Mouse (Mus musculus): ENCODE data around the gene Zfp800. TPM values are rescaled to one million over a fixed set of nuclear protein-coding genes. Genes with fewer than 3 reads are reported as not detected.
A peak's percentile ranks its signal among the peaks of the same experiment; 100 is the strongest.

Zfp800 gene
- 22.1 and 24.9 TPM in 2 replicates for total RNA-seq (2014; rRNA removed)
- polyA plus RNA-seq (2015; fragmentation: Nextera tagmentation; extraction: Ambion mirVana) = 14.1 and 16.5 TPM in 2 replicates

GRCm38 (mm10) chr6:28397681-28398203 is at the start of gene Zfp800:
Zfp800 (minus strand) TSS chr6:28398005.
- H3K36me3 ChIP-seq (ENCODE audit: insufficient read depth) = no peaks in the 10 kb centered on the region
- H3K27ac ChIP-seq (ENCODE audit: low read depth, low read length) = peak within 1 kb of the TSS; percentile 40; the same call in 1 of the 2 replicates
- no peaks in the 10 kb centered on the region for H3K27me3 ChIP-seq (ENCODE audit: insufficient read depth, low read length)
- peaks cover 10% of the 10 kb centered on the region; the same call in 1 of the 2 replicates for H3K4me1 ChIP-seq (ENCODE audit: insufficient read depth)
- peak within 1 kb of the TSS; percentile 45 for H3K4me3 ChIP-seq (ENCODE audit: low read depth, low read length)
- DNase-seq = peak; percentile 54
- no peaks in the 10 kb centered on the region for H3K9me3 ChIP-seq (ENCODE audit: low read length)
- H3K9ac ChIP-seq = peak within 1 kb of the TSS; percentile 56
- no peak for TF ChIP-seq CTCF (IDR thresholded peaks at IDR 0.05; ENCODE audit: low read depth)
- ATAC-seq = peak; percentile 60
- 2% methylated on average over 33 of the region's 33 CpGs for WGBS
- H3K4me2 ChIP-seq (ENCODE audit: low read depth) = peak within 1 kb of the TSS; percentile 89

GRCm38 (mm10) chr6:28431538-28431855 is 33.7 kb upstream of the Zfp800 start:
- no peak for TF ChIP-seq CTCF (IDR thresholded peaks at IDR 0.05; ENCODE audit: low read depth)
- Histone ChIP-seq H3K27me3 (ENCODE audit: insufficient read depth, low read length) (no peaks in the 10 kb centered on the region), H3K9ac (no peak overlapping the region), H3K4me3 (ENCODE audit: low read depth, low read length) (no peak overlapping the region), H3K36me3 (ENCODE audit: insufficient read depth) (peaks cover 12% of the 10 kb centered on the region), H3K27ac (ENCODE audit: low read depth, low read length) (no peak overlapping the region), H3K4me1 (ENCODE audit: insufficient read depth) (no peaks in the 10 kb centered on the region), H3K9me3 (ENCODE audit: low read length) (no peaks in the 10 kb centered on the region), H3K4me2 (ENCODE audit: low read depth) (no peak overlapping the region)
- ATAC-seq (no peak), DNase-seq (no peak)
- 83% methylated on average over 6 of the region's 6 CpGs for WGBS

- TF ChIP-seq CTCF (IDR thresholded peaks at IDR 0.05; ENCODE audit: low read depth) = no peak
- H3K27me3 ChIP-seq (ENCODE audit: insufficient read depth, low read length) = no peaks in the 10 kb centered on the region
- 81% methylated on average over 10 of the region's 10 CpGs for WGBS
Measured at GRCm38 (mm10) chr6:28430795-28431537, 33.2 kb upstream of the Zfp800 start.

GRCm38 (mm10) chr6:28429870-28430269 is 32.1 kb upstream of the Zfp800 start:
- Histone ChIP-seq H3K27ac (ENCODE audit: low read depth, low read length) (no peak overlapping the region), H3K4me3 (ENCODE audit: low read depth, low read length) (no peak overlapping the region), H3K27me3 (ENCODE audit: insufficient read depth, low read length) (no peaks in the 10 kb centered on the region), H3K9me3 (ENCODE audit: low read length) (no peaks in the 10 kb centered on the region), H3K4me1 (ENCODE audit: insufficient read depth) (0 out of 2 replicates have a peak, but pooled peaks cover 3% of the 10 kb centered on the region), H3K36me3 (ENCODE audit: insufficient read depth) (peaks cover 24% of the 10 kb centered on the region), H3K4me2 (ENCODE audit: low read depth) (no peak overlapping the region), H3K9ac (no peak overlapping the region)
- ATAC-seq (no peak), DNase-seq (no peak)
- WGBS = 90% methylated on average over 11 of the region's 11 CpGs
- TF ChIP-seq CTCF (IDR thresholded peaks at IDR 0.05; ENCODE audit: low read depth) = no peak

More at GRCm38 (mm10) chr6:28430795-28431537, 33.2 kb upstream of the Zfp800 start:
- Histone ChIP-seq H3K4me2 (ENCODE audit: low read depth) (no peak overlapping the region), H3K36me3 (ENCODE audit: insufficient read depth) (peaks cover 17% of the 10 kb centered on the region), H3K9me3 (ENCODE audit: low read length) (no peaks in the 10 kb centered on the region), H3K4me1 (ENCODE audit: insufficient read depth) (no peaks in the 10 kb centered on the region), H3K9ac (no peak overlapping the region), H3K4me3 (ENCODE audit: low read depth, low read length) (no peak overlapping the region), H3K27ac (ENCODE audit: low read depth, low read length) (no peak overlapping the region)
- DNase-seq (no peak), ATAC-seq (no peak)

- Histone ChIP-seq H3K27ac (ENCODE audit: low read depth, low read length) (no peak within 1 kb of the TSS), H3K9me3 (ENCODE audit: low read length) (no peaks in the 10 kb centered on the region), H3K9ac (no peak within 1 kb of the TSS), H3K4me3 (ENCODE audit: low read depth, low read length) (no peak within 1 kb of the TSS), H3K4me1 (ENCODE audit: insufficient read depth) (0 out of 2 replicates have a peak, but pooled peaks cover 3% of the 10 kb centered on the region), H3K4me2 (ENCODE audit: low read depth) (no peak within 1 kb of the TSS), H3K27me3 (ENCODE audit: insufficient read depth, low read length) (no peaks in the 10 kb centered on the region), H3K36me3 (ENCODE audit: insufficient read depth) (peaks cover 24% of the 10 kb centered on the region)
- no peak for DNase-seq
- no peak for TF ChIP-seq CTCF (IDR thresholded peaks at IDR 0.05; ENCODE audit: low read depth)
- no peak for ATAC-seq
- 86% methylated on average over 3 of the region's 3 CpGs for WGBS
Measured at GRCm38 (mm10) chr6:28428290-28428689, 30.5 kb upstream of the Zfp800 start, which contains the start of gene Gcc1. Gcc1 (minus strand) TSS chr6:28428390.

- Histone ChIP-seq H3K36me3 (ENCODE audit: insufficient read depth) (peaks cover 24% of the 10 kb centered on the region), H3K4me1 (ENCODE audit: insufficient read depth) (0 out of 2 replicates have a peak, but pooled peaks cover 3% of the 10 kb centered on the region), H3K9ac (no peak within 1 kb of the TSS), H3K27me3 (ENCODE audit: insufficient read depth, low read length) (no peaks in the 10 kb centered on the region), H3K4me3 (ENCODE audit: low read depth, low read length) (no peak within 1 kb of the TSS), H3K27ac (ENCODE audit: low read depth, low read length) (no peak within 1 kb of the TSS), H3K9me3 (ENCODE audit: low read length) (no peaks in the 10 kb centered on the region), H3K4me2 (ENCODE audit: low read depth) (no peak within 1 kb of the TSS)
- no peak for DNase-seq
- TF ChIP-seq CTCF (IDR thresholded peaks at IDR 0.05; ENCODE audit: low read depth) = no peak
- 75% methylated on average over 3 of the region's 3 CpGs for WGBS
- ATAC-seq = no peak
Measured at GRCm38 (mm10) chr6:28427096-28427839, 29.5 kb upstream of the Zfp800 start, which contains the start of gene Fscn3. Fscn3 (plus strand) TSS chr6:28427789.
